Mouse (Mus musculus): ENCODE measurements at regions not wholly inside any gene's neighbourhood (a gene's known extent, or its start where the extent isn't known, plus 50 kb on each side); places are given as distances from the start of the nearest gene placed in this dataset.

DNA sequence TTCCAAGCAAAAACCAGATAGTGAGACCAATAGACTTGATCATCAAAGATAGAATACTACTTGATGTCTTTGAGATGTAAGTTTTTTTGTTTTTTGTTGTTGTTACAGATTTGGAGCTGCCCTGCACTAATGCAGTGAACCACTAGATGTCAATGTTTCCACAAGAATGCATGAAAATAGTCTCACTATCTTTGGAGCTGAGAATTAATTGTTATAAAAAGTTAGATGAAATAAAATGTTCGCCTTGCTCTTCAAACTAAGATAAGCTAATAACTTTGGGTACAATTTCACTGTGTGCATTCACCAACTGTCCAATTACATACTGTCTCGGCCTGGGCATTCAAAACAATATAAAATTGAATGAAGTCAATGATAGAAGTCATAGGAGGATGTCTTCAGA lies 223.2 kb upstream of the Agtr1b start:
- DNase-seq (ENCODE audit: low spot score): peak; percentile 24

DNA sequence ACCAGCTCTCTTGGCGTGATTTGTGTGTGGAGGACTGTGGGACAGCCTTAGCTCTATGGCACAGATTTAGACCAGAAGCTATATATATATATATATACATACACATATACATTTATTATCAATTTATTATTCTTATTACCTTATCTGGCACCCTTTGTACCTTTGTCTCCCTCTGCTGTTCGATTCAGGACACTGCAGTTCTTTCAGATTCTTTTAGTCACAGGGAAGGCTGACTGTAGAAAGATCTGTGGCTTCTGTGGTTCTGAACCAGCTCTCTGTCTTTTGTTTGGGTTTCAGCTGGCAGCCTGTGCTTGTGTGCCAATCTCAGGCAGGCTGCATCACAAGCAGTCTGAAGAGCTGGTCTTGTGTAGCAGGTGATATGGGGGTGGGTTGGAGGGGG lies 184.6 kb upstream of the Agtr1b start:
- no peak for DNase-seq (ENCODE audit: low spot score)

DNA sequence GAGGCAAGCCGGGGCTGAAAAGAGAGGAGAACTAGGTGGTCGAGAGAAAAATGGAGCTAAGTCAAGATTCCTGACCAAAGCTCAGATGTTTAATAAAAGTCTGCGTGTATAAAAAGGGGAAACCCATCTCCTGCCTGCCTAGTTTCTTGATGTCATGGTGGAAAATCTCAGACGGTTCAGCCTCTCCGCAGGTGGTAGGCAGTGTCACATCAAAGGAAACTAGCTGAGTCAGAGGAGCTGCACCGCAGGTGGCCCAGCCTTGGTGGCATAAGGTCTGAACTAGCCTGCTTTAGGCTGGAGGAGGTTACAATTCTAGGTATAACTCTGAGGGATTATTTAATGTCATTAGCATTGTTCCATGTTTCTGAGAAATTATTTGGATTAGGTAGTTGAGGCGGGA lies 177.0 kb upstream of the Agtr1b start:
- no peak for DNase-seq (ENCODE audit: low spot score)

DNA sequence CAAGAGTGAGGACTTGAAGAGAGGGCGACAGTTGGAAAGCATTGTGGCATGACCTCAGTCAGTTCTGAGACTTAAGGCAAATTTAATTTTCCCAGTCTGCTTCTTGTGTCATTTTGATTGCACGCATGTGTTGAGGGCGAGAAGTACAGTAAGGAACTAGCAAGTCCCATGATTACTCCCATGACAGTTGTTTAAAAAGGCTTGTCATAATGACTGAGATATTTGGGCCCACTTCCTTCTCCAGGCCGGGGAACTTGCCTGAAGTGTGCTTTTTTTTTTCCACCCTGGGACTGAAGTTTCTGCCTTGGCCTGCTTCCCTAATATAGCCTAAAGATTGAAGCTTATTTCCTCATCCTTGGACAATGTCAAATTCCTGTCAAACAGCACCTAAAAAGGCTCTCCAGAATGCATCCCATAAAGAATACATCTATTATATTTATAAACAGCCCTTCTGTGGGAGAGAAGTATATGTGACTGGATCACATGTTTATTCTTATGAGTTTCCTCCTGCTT lies 171.6 kb upstream of the Agtr1b start:
- DNase-seq (ENCODE audit: low spot score): no peak

DNA sequence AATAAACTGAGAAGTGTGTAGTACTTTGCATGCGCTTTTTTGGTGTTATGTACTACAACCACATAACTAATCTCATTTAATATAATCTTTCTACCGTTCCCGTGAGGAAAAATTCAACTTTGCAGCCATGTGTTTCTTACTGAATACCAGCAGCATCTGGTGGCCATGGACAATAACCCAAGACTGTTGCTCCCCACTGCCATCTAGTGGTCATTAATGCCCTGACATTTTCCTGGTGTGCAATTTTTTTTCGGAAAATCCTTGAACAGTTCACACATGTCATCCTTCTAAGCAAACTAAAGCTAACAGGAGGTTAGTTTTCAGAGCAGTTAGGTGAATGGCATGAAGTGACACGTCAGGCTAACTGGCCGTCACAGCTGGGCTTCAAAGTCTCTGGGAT lies 153.8 kb upstream of the Agtr1b start:
- DNase-seq (ENCODE audit: low spot score): no peak

DNA sequence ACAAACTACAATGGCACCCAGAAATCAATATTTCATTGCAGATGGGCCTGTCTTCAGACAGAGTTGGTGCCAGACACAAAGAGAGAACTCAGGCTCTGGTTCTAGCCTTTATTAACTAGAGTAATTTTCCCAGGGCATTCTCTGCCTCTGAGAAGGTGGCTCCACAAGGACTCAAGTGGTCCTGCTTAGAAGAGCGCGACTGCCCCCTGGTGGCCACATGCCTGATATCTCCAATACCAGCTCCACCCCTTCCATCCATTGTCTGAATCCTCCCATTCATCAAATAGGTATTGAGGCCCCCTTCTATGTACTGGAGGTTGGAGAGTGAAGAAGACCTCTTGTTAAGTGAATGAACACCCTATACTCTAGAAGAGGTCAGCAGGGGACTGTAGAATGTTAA lies 142.2 kb upstream of the Agtr1b start:
- peak; percentile 16 for DNase-seq (ENCODE audit: low spot score)

DNA sequence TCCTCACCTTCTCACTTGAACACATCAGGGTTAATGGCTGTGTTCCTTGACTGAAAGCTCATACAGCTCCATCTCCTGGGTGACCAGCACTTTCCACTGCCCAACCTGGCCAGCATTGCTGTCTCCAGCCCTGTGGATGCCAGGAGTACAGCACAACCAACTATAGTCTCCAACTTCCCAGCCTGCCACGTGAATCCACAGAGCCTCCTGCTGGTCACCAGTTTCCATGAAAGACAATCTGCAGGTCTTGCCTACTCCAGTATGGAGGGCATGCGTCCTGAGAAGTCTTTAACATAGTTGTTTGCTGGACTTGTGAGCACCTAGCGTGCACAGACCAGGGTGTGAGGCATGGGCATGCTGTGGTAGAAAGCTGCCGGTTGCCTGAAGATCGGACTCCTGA lies 138.6 kb upstream of the Agtr1b start:
- no peak for DNase-seq (ENCODE audit: low spot score)
